Mouse (Mus musculus): Measurements from ENCODE around the gene Lifr. TPM values are rescaled to one million over a fixed set of nuclear protein-coding genes. Genes with fewer than 3 reads are reported as not detected.

Gene Lifr
- polyA plus RNA-seq, 1 experiment from 2014 or later, result 16.8 TPM

- Histone ChIP-seq H3K4me2 (ENCODE audit: low read length) (no peak overlapping the region), H3K4me1 (ENCODE audit: control insufficient read depth, insufficient read depth, low read depth, low read length) (no peaks in the 10 kb centered on the region; the same call in 1 of the 2 replicates), H3K9me3 (ENCODE audit: control insufficient read depth, low read length) (no peaks in the 10 kb centered on the region), H3K36me3 (ENCODE audit: control insufficient read depth, insufficient read depth, low read length) (no peaks in the 10 kb centered on the region), H3K27ac (ENCODE audit: low read depth, low read length) (no peak overlapping the region; the same call in 1 of the 2 replicates), H3K27me3 (replicated peaks; ENCODE audit: control insufficient read depth, insufficient read depth, low read length) (no peaks in the 10 kb centered on the region), H3K4me3 (ENCODE audit: low read length) (no peak overlapping the region), H3K9ac (ENCODE audit: low read depth, low read length) (no peak overlapping the region)
- peak; percentile 79 for ATAC-seq
- 61% methylated on average over 6 of the region's 6 CpGs for WGBS
These were observed 15.2 kb upstream of the Lifr start for GRCm38 (mm10) chr15:7075185-7075584.

GRCm38 (mm10) chr15:7078356-7078755 is 12.1 kb upstream of the Lifr start:
- no peak overlapping the region for H3K27ac ChIP-seq (ENCODE audit: low read depth, low read length)
- H3K4me2 ChIP-seq (ENCODE audit: low read length), result no peak overlapping the region
- H3K36me3 ChIP-seq (ENCODE audit: control insufficient read depth, insufficient read depth, low read length), result no peaks in the 10 kb centered on the region
- no peaks in the 10 kb centered on the region for H3K9me3 ChIP-seq (ENCODE audit: control insufficient read depth, low read length)
- no peak for ATAC-seq
- WGBS, result 57% methylated on average over 2 of the region's 2 CpGs
- H3K4me3 ChIP-seq (ENCODE audit: low read length), result no peak overlapping the region
- no peaks in the 10 kb centered on the region for H3K27me3 ChIP-seq (replicated peaks; ENCODE audit: control insufficient read depth, insufficient read depth, low read length)
- H3K4me1 ChIP-seq (ENCODE audit: control insufficient read depth, insufficient read depth, low read depth, low read length), result no peaks in the 10 kb centered on the region; the same call in 1 of the 2 replicates
- no peak overlapping the region for H3K9ac ChIP-seq (ENCODE audit: low read depth, low read length)

- Histone ChIP-seq H3K4me3 (ENCODE audit: low read length) (no peak overlapping the region), H3K9me3 (ENCODE audit: control insufficient read depth, low read length) (no peaks in the 10 kb centered on the region), H3K9ac (ENCODE audit: low read depth, low read length) (no peak overlapping the region), H3K4me1 (ENCODE audit: control insufficient read depth, insufficient read depth, low read depth, low read length) (no peaks in the 10 kb centered on the region; the same call in 1 of the 2 replicates), H3K4me2 (ENCODE audit: low read length) (no peak overlapping the region), H3K36me3 (ENCODE audit: control insufficient read depth, insufficient read depth, low read length) (no peaks in the 10 kb centered on the region), H3K27ac (ENCODE audit: low read depth, low read length) (no peak overlapping the region), H3K27me3 (replicated peaks; ENCODE audit: control insufficient read depth, insufficient read depth, low read length) (no peaks in the 10 kb centered on the region)
- ATAC-seq, result no peak
- 96% methylated on average over 4 of the region's 4 CpGs for WGBS
These were observed 10.6 kb upstream of the Lifr start for GRCm38 (mm10) chr15:7079631-7080337.

- WGBS, result 79% methylated on average over 15 of the region's 15 CpGs
- H3K27ac ChIP-seq (ENCODE audit: low read depth, low read length), result no peak overlapping the region
- no peak overlapping the region for H3K9ac ChIP-seq (ENCODE audit: low read depth, low read length)
- H3K9me3 ChIP-seq (ENCODE audit: control insufficient read depth, low read length), result no peaks in the 10 kb centered on the region
- no peaks in the 10 kb centered on the region; the same call in 1 of the 2 replicates for H3K4me1 ChIP-seq (ENCODE audit: control insufficient read depth, insufficient read depth, low read depth, low read length)
- H3K4me2 ChIP-seq (ENCODE audit: low read length), result no peak overlapping the region
- H3K27me3 ChIP-seq (replicated peaks; ENCODE audit: control insufficient read depth, insufficient read depth, low read length), result no peaks in the 10 kb centered on the region
- ATAC-seq, result no peak
- no peak overlapping the region for H3K4me3 ChIP-seq (ENCODE audit: low read length)
- H3K36me3 ChIP-seq (ENCODE audit: control insufficient read depth, insufficient read depth, low read length), result no peaks in the 10 kb centered on the region
These were observed 9.3 kb upstream of the Lifr start for GRCm38 (mm10) chr15:7080916-7081626.

- H3K27ac ChIP-seq (ENCODE audit: low read depth, low read length), result no peak overlapping the region
- WGBS, result 51% methylated on average over 15 of the region's 15 CpGs
- H3K27me3 ChIP-seq (replicated peaks; ENCODE audit: control insufficient read depth, insufficient read depth, low read length), result no peaks in the 10 kb centered on the region
- H3K36me3 ChIP-seq (ENCODE audit: control insufficient read depth, insufficient read depth, low read length), result no peaks in the 10 kb centered on the region
- ATAC-seq, result 0 out of 2 replicates have a peak, but pooled peaks have one; percentile 40
- no peak overlapping the region for H3K9ac ChIP-seq (ENCODE audit: low read depth, low read length)
- no peak overlapping the region for H3K4me3 ChIP-seq (ENCODE audit: low read length)
- no peaks in the 10 kb centered on the region; the same call in 1 of the 2 replicates for H3K4me1 ChIP-seq (ENCODE audit: control insufficient read depth, insufficient read depth, low read depth, low read length)
- no peaks in the 10 kb centered on the region for H3K9me3 ChIP-seq (ENCODE audit: control insufficient read depth, low read length)
- no peak overlapping the region for H3K4me2 ChIP-seq (ENCODE audit: low read length)
These were observed 8.6 kb upstream of the Lifr start for GRCm38 (mm10) chr15:7081795-7082194.

- Histone ChIP-seq H3K9me3 (ENCODE audit: control insufficient read depth, low read length) (no peaks in the 10 kb centered on the region), H3K4me3 (ENCODE audit: low read length) (no peak overlapping the region), H3K36me3 (ENCODE audit: control insufficient read depth, insufficient read depth, low read length) (no peaks in the 10 kb centered on the region), H3K27ac (ENCODE audit: low read depth, low read length) (no peak overlapping the region), H3K27me3 (replicated peaks; ENCODE audit: control insufficient read depth, insufficient read depth, low read length) (no peaks in the 10 kb centered on the region), H3K4me2 (ENCODE audit: low read length) (no peak overlapping the region), H3K4me1 (ENCODE audit: control insufficient read depth, insufficient read depth, low read depth, low read length) (no peaks in the 10 kb centered on the region; the same call in 1 of the 2 replicates), H3K9ac (ENCODE audit: low read depth, low read length) (no peak overlapping the region)
- WGBS, result 93% methylated on average over 3 of the region's 3 CpGs
- no peak for ATAC-seq
These were observed 7.5 kb upstream of the Lifr start for GRCm38 (mm10) chr15:7082901-7083300.

GRCm38 (mm10) chr15:7084780-7085497 is 5.5 kb upstream of the Lifr start:
- Histone ChIP-seq H3K9ac (ENCODE audit: low read depth, low read length) (no peak overlapping the region), H3K27me3 (replicated peaks; ENCODE audit: control insufficient read depth, insufficient read depth, low read length) (no peaks in the 10 kb centered on the region), H3K27ac (ENCODE audit: low read depth, low read length) (peak overlapping the region; percentile 40), H3K9me3 (ENCODE audit: control insufficient read depth, low read length) (no peaks in the 10 kb centered on the region), H3K4me2 (ENCODE audit: low read length) (no peak overlapping the region), H3K4me3 (ENCODE audit: low read length) (no peak overlapping the region), H3K4me1 (ENCODE audit: control insufficient read depth, insufficient read depth, low read depth, low read length) (no peaks in the 10 kb centered on the region; the same call in 1 of the 2 replicates), H3K36me3 (ENCODE audit: control insufficient read depth, insufficient read depth, low read length) (no peaks in the 10 kb centered on the region)
- ATAC-seq, result peak; percentile 53; the same call in 1 of the 2 replicates
- WGBS, result 37% methylated on average over 8 of the region's 8 CpGs

GRCm38 (mm10) chr15:7088691-7089090 is 1.7 kb upstream of the Lifr start:
- H3K4me1 ChIP-seq (ENCODE audit: control insufficient read depth, insufficient read depth, low read depth, low read length), result no peaks in the 10 kb centered on the region; the same call in 1 of the 2 replicates
- H3K36me3 ChIP-seq (ENCODE audit: control insufficient read depth, insufficient read depth, low read length), result no peaks in the 10 kb centered on the region
- no peak overlapping the region for H3K27ac ChIP-seq (ENCODE audit: low read depth, low read length)
- H3K9ac ChIP-seq (ENCODE audit: low read depth, low read length), result no peak overlapping the region
- no peak overlapping the region for H3K4me3 ChIP-seq (ENCODE audit: low read length)
- no peaks in the 10 kb centered on the region for H3K27me3 ChIP-seq (replicated peaks; ENCODE audit: control insufficient read depth, insufficient read depth, low read length)
- H3K9me3 ChIP-seq (ENCODE audit: control insufficient read depth, low read length), result no peaks in the 10 kb centered on the region
- H3K4me2 ChIP-seq (ENCODE audit: low read length), result no peak overlapping the region
- ATAC-seq, result no peak
- WGBS, result 46% methylated on average over 2 of the region's 2 CpGs

- WGBS, result 76% methylated on average over 8 of the region's 8 CpGs
- H3K4me2 ChIP-seq (ENCODE audit: low read length), result no peak overlapping the region
- H3K36me3 ChIP-seq (ENCODE audit: control insufficient read depth, insufficient read depth, low read length), result no peaks in the 10 kb centered on the region
- no peak overlapping the region for H3K27ac ChIP-seq (ENCODE audit: low read depth, low read length)
- no peaks in the 10 kb centered on the region for H3K27me3 ChIP-seq (replicated peaks; ENCODE audit: control insufficient read depth, insufficient read depth, low read length)
- no peaks in the 10 kb centered on the region for H3K9me3 ChIP-seq (ENCODE audit: control insufficient read depth, low read length)
- H3K9ac ChIP-seq (ENCODE audit: low read depth, low read length), result no peak overlapping the region
- ATAC-seq, result no peak
- no peak overlapping the region for H3K4me3 ChIP-seq (ENCODE audit: low read length)
- no peaks in the 10 kb centered on the region for H3K4me1 ChIP-seq (ENCODE audit: control insufficient read depth, insufficient read depth, low read depth, low read length)
These were observed 1.9 kb downstream of the Lifr start for GRCm38 (mm10) chr15:7092321-7092720.

Data from hindbrain, embryonic 16.5 days (tissue).